Mouse (Mus musculus) heart, postnatal 4 days (tissue): Measurements from ENCODE around the gene Dnajc17. TPM values are rescaled to one million over a fixed set of nuclear protein-coding genes. Genes with fewer than 3 reads are reported as not detected.
A peak's percentile ranks its signal among the peaks of the same experiment; 100 is the strongest.

Source experiments
- DNase-seq: peaks from one replicate; pipeline ENCODE4 v3.0.0; 2021
- total RNA-seq, 2 experiments: library from RNA; stranded (reverse); gene quantifications; 2 replicates each; pipeline ENCODE4 v1.2.3; 2021

The Dnajc17 gene
- total RNA-seq, 2 experiments from 2014 or later = 12.1 to 13.2 TPM

DNA sequence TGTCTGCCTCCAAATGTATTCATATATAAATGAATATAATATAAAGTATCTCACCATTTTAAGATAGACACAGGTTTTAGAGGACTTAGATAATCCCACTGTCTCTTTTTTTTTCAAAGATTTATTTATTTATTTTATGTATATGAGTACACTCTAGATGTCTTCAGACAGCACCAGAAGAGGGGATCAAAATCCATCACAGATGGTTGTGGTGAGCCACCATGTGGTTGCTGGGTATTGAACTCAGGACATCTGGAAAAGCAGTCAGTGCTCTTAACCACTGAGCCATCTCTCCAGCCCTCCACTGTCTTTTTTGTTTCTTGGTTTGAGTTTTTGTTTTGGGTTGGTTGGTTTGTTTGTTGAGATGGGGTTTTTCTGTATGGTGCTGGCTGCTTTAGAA lies 50.8 kb downstream of the Dnajc17 start:
- DNase-seq = no peak

GRCm38 (mm10) chr2:119156681-119157572 lies 51.7 kb downstream of the Dnajc17 start, which contains the start of gene Rmdn3:
Gene Rmdn3, minus strand, starts transcription at chr2:119157034.
- peak; percentile 95 for DNase-seq

DNA sequence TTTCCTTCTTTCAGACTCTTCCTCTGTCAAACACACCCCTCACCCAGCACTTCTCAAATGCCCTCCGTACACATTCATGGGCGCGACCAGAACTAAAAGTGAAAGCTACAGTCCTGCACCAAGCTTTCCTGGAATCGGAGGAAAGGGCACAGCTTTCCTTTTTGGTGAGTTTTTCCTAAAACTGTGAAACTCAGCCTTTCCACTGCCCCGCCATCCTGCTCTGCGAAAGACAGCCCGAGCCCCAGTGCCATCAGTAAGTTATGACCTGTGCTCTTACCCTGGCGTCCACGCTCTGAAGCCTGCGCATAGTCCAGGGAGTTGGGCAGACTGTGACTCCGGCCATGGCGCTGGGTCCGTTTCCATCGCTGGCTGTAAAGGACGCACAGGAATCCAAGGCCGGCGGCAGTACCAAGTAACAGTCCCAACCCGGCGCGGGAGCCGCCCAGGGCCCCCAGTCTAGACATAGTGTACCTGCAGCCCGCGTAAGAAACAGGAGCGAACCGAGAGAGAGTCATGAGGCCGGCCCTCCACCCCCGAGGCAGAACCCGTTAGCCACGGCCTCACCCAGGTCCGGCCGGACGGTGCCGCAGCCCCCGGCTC lies 52.4 kb downstream of the Dnajc17 start:
- no peak for DNase-seq

GRCm38 (mm10) chr2:119155388-119155787 lies 53.2 kb downstream of the Dnajc17 start:
- DNase-seq = no peak

DNA sequence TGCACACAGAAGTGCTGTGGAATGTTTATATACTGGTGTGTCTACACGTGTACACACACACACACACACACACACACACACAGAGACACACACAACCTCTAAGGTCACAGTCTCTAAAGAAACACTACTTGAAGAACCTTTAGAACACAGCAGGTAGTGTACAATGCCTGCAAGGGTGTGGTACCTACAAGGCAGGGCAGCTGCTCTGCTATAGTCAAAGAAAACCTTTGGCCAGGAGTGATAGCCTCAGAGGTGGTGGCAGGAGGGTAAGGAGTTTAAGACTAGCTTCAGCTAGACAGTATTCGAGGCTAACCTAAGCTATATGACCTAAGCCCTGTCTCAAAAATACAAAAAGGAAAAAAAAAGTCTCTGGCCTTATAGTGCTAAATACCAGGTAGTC lies 53.9 kb downstream of the Dnajc17 start:
- DNase-seq = no peak

GRCm38 (mm10) chr2:119152255-119152654 lies 56.3 kb downstream of the Dnajc17 start:
- no peak for DNase-seq

DNA sequence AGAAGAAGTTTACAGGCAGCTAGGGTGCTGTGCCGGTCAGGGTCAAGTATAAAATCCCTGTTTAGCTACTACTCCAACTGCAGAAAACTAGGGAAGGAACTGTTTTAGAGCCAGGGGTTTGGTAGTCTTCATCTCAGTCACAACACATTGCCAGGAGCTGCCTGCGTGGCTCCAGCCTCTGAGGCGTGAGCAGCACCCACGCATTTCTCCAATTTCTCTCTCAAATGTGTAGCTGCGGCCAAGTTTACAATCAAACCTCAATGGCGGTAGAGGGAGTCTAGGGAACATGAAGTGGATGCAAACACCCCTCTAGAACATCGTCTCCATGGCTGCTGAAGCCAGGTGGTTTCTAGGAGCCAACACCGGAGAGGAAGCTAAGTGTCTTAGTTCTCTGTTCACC lies 60.8 kb downstream of the Dnajc17 start:
- DNase-seq = no peak

DNA sequence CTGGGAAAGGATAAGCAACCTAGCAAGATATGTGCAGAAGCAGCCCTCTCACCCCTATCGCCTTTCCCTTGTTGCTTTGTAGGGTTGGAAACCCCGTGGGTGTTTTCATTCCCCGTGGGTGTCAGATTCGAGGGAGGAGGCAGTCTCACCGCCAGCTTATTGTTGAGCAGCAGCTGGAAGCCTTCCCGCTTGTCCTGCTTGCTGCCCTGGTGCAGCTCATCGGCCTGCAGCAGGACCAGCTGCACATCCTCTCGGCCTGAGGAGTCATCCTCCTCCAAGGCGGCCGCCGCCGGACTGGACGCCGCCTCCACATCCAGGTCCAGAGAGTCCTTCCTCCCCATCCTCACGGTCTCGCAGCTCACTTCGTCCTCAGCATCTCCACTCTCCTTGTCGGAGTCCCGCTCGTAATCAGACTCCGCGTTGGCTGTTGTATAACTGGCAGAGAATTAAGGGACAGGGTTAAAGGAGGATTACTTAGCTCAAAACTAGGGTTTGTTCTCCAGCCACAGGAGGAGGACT lies 61.4 kb downstream of the Dnajc17 start:
- peak; percentile 49 for DNase-seq

GRCm38 (mm10) chr2:119146435-119146834 lies 62.2 kb downstream of the Dnajc17 start:
- DNase-seq = no peak

GRCm38 (mm10) chr2:119145199-119145598 lies 63.4 kb downstream of the Dnajc17 start:
- no peak for DNase-seq

DNA sequence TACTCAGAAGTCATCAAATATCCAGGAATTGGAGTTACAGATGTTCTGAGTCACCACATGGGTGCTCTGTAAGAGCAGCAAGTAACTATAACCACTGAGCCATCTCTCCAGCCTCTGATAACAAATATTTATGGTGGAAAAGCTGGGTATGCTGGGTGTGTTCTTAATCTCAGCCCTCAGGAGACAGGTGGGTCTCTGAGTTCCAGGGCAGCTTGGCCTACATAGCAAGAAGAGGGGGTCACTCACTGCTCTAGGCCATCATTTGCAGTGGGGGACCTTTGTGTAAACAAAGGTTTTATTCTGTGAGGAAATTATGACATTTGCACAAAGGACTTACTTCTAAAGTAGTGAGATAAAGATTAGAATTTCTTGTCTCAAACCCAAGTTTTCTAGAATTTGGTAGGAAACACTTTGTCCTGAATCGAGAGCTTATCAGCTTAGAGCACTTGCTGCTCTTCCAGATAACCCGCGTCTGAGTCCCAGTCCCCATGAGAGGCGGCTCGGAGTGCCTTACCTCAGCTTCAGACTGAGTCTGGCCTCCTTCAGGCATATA lies 72.2 kb downstream of the Dnajc17 start:
- DNase-seq = no peak

Other genes with a start within 250 kb of the Dnajc17 start
- 10 to 100 TPM; 11.6 to 14.6 TPM for gene Ccdc32, start 179.4 kb downstream of the Dnajc17 start, total RNA-seq
- 1 to 10 TPM; 6.0 to 7.0 TPM for gene Rpusd2, start 174.0 kb downstream of the Dnajc17 start, total RNA-seq
- 10 to 100 TPM; 21.2 to 21.3 TPM for gene Knl1, start 161.7 kb downstream of the Dnajc17 start, total RNA-seq
- gene Rad51, start 96.0 kb downstream of the Dnajc17 start, total RNA-seq = 10 to 100 TPM; 16.7 to 18.4 TPM
- gene Rmdn3, start 51.8 kb downstream of the Dnajc17 start, total RNA-seq = 10 to 100 TPM; 16.2 to 18.9 TPM
- 1 to 10 TPM; 2.2 to 2.3 TPM for gene Gchfr, start 41.0 kb downstream of the Dnajc17 start, total RNA-seq
- not detected for gene Gm14137, start 34.3 kb downstream of the Dnajc17 start, total RNA-seq
- gene Zfyve19, start 178 bp downstream of the Dnajc17 start, total RNA-seq = 10 to 100 TPM; 18.8 to 22.3 TPM
- not detected for gene Ppp1r14d, start 21.1 kb upstream of the Dnajc17 start, total RNA-seq
- not detected for gene Spint1, start 28.6 kb upstream of the Dnajc17 start, total RNA-seq
- not detected for gene Rhov, start 62.5 kb upstream of the Dnajc17 start, total RNA-seq
- gene Vps18, start 79.9 kb upstream of the Dnajc17 start, total RNA-seq = 10 to 100 TPM; 13.9 to 14.0 TPM
- gene Dll4, start 117.0 kb upstream of the Dnajc17 start, total RNA-seq = 10 to 100 TPM; 19.7 to 20.8 TPM
- under 1 TPM; 0.43 to 0.81 TPM for gene Chac1, start 142.4 kb upstream of the Dnajc17 start, total RNA-seq